Comparison of ENCODE assay signal across 19 mouse cellular contexts in the genomic region with DNA sequence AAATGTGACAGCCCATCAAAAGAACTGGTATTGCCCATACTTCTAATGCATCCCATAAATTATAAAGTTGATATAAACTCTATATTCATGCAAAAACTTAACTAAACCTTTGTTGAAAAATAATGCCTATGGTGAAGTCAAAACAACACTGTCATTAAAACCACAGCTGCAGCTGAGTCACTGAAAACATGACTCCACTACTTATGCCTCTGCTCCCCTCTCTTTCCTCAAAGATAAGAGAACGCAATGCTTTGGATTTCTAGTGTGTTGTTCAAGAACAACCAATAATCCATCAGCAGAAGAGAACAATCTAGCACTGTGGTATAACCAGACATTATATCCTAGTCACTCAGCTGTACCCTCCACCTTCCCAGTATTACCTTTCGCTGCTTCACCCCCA. TPM values are rescaled to one million over a fixed set of nuclear protein-coding genes. Genes with fewer than 3 reads are reported as not detected.
DNase-seq lines count a peak whose midpoint lies in the region; ATAC-seq lines count a peak whose summit lies in the region.
"Had no signal": no experiment of that assay in that cellular context is flagged by ENCODE, and none has a peak within 500 bp of the region (broad histone marks: within the 10 kb centered on the region; RNA-seq: fewer than 3 reads in every experiment).

No protein-coding gene starts in this region.

- H3K36me3 ChIP-seq in forebrain, embryonic 16.5 days (ENCODE audit: control insufficient read depth, insufficient read depth) = peaks cover 2% of the 10 kb centered on the region; the same call in 1 of the 2 replicates
- H3K36me3 ChIP-seq in forebrain, embryonic 13.5 days (ENCODE audit: poor library complexity, severe bottlenecking) = peaks cover 15% of the 10 kb centered on the region; the same call in 1 of the 2 replicates

- H3K4me2 ChIP-seq in forebrain, embryonic 16.5 days (ENCODE audit: low read length) = no peak overlapping the region
- no peak overlapping the region for H3K4me2 ChIP-seq in forebrain, embryonic 13.5 days
- H3K4me2 ChIP-seq: embryonic facial prominence, embryonic 12.5 days had no signal

- no peaks in the 10 kb centered on the region for H3K9me3 ChIP-seq in forebrain, embryonic 16.5 days (ENCODE audit: control insufficient read depth, low read length)
- no peaks in the 10 kb centered on the region for H3K9me3 ChIP-seq in forebrain, embryonic 13.5 days (replicated peaks)
- H3K9me3 ChIP-seq: embryonic facial prominence, embryonic 10.5 days; embryonic facial prominence, embryonic 12.5 days had no signal

- H3K4me3 ChIP-seq in forebrain, embryonic 16.5 days (replicated peaks; ENCODE audit: low read length) = no peak overlapping the region
- no peak overlapping the region for H3K4me3 ChIP-seq in forebrain, embryonic 13.5 days
- H3K4me3 ChIP-seq: embryonic facial prominence, embryonic 10.5 days; embryonic facial prominence, embryonic 12.5 days had no signal

- DNase-seq in 416B (ENCODE audit: low read depth) = peak; percentile 16
- DNase-seq in heart, postnatal 36 days = no peak
- DNase-seq: adrenal gland, adult 2 months; adrenal gland, postnatal 10 days; adrenal gland, postnatal 25 days; cerebellum, adult 11 months; cerebellum, adult 18-20 months; cerebellum, adult 8-10 months; cerebellum, adult 9-11 months; cerebellum, postnatal 14 days; cerebellum, postnatal 36 days; forebrain, postnatal 0 days had no signal

- WGBS in forebrain, embryonic 16.5 days = 100% methylated on average over 2 of the region's 2 CpGs
- 91% methylated on average over 2 of the region's 2 CpGs for WGBS in forebrain, embryonic 13.5 days

- intact Hi-C loops in heart, postnatal 36 days (cut with DNase I) = no loop called here

- no peak for ATAC-seq in forebrain, embryonic 16.5 days
- no peak for ATAC-seq in forebrain, embryonic 13.5 days
- peak; percentile 63 for ATAC-seq in megakaryocyte progenitor cell, adult 5-6 weeks (replicated peaks; ENCODE audit: poor library complexity)
- ATAC-seq: forebrain, embryonic 14.5 days had no signal

- H3K27me3 ChIP-seq in forebrain, embryonic 16.5 days (replicated peaks; ENCODE audit: control insufficient read depth, insufficient read depth, low read length) = no peaks in the 10 kb centered on the region
- no peaks in the 10 kb centered on the region for H3K27me3 ChIP-seq in forebrain, embryonic 13.5 days
- H3K27me3 ChIP-seq: embryonic facial prominence, embryonic 12.5 days had no signal

- H3K9ac ChIP-seq in forebrain, embryonic 16.5 days (replicated peaks; ENCODE audit: low read depth, low read length) = no peak overlapping the region
- H3K9ac ChIP-seq in forebrain, embryonic 13.5 days = no peak overlapping the region
- H3K9ac ChIP-seq: embryonic facial prominence, embryonic 12.5 days; forebrain, postnatal 0 days had no signal

- no peaks in the 10 kb centered on the region for H3K4me1 ChIP-seq in forebrain, embryonic 16.5 days (replicated peaks; ENCODE audit: control insufficient read depth, insufficient read depth, low read length)
- H3K4me1 ChIP-seq in forebrain, embryonic 13.5 days = no peaks in the 10 kb centered on the region
- H3K4me1 ChIP-seq: embryonic facial prominence, embryonic 10.5 days; embryonic facial prominence, embryonic 12.5 days had no signal

- peak overlapping the region; percentile 60 for H3K27ac ChIP-seq in forebrain, embryonic 16.5 days (ENCODE audit: low read length)
- H3K27ac ChIP-seq in forebrain, embryonic 13.5 days = no peak overlapping the region
- H3K27ac ChIP-seq: embryonic facial prominence, embryonic 10.5 days; embryonic facial prominence, embryonic 12.5 days had no signal

RNA-seq across cellular contexts. Expression of a gene that starts 8.0 kb away (rescaled TPM):
- polyA plus RNA-seq in forebrain, embryonic 16.5 days (2015; fragmentation: Nextera tagmentation; extraction: Ambion mirVana) = 1.0 and 1.2 TPM in 2 replicates
- polyA plus RNA-seq in forebrain, embryonic 13.5 days (2015; fragmentation: Nextera tagmentation; extraction: Ambion mirVana) = 0.67 and 0.72 TPM in 2 replicates
- 2.0 TPM in 1 of 2 replicates, not detected in the other for total RNA-seq in megakaryocyte progenitor cell, adult 5-6 weeks (2015)
- total RNA-seq in megakaryocyte progenitor cell, adult 5-6 weeks (2017) = 0.29 and 0.74 TPM in 2 replicates
- total RNA-seq in heart, postnatal 36 days (2021) = not detected
- total RNA-seq: adrenal gland, postnatal 10 days had no signal
- polyA plus RNA-seq: adrenal gland, adult 2 months; embryonic facial prominence, embryonic 10.5 days; forebrain, embryonic 11.5 days had no signal

RNA-seq across cellular contexts. Expression of a gene that starts 17.3 kb away (rescaled TPM):
- polyA plus RNA-seq in forebrain, embryonic 16.5 days (2015; fragmentation: Nextera tagmentation; extraction: Ambion mirVana) = 13.0 and 13.6 TPM in 2 replicates
- polyA plus RNA-seq in forebrain, embryonic 13.5 days (2015; fragmentation: Nextera tagmentation; extraction: Ambion mirVana) = 16.0 and 17.8 TPM in 2 replicates
- total RNA-seq in megakaryocyte progenitor cell, adult 5-6 weeks (2015) = 23.5 and 24.0 TPM in 2 replicates
- total RNA-seq in megakaryocyte progenitor cell, adult 5-6 weeks (2017) = 12.1 and 15.1 TPM in 2 replicates
- 10 to 100 TPM; 11.2 to 11.4 TPM for total RNA-seq in heart, postnatal 36 days (2021)
